28 mouse cellular contexts compared by ENCODE assay signal in genomic region chr15:84667601-84668000, GRCm38 (mm10). TPM values are rescaled to one million over a fixed set of nuclear protein-coding genes. Genes with fewer than 3 reads are reported as not detected.
"Had no signal": no experiment of that assay in that cellular context is flagged by ENCODE, and none has a peak within 500 bp of the region (broad histone marks: within the 10 kb centered on the region; RNA-seq: fewer than 3 reads in every experiment).

No protein-coding gene starts in this region.

- H3K9ac ChIP-seq: forebrain, postnatal 0 days; heart, embryonic 13.5 days; heart, embryonic 15.5 days; hindbrain, embryonic 12.5 days; hindbrain, embryonic 14.5 days; intestine, embryonic 15.5 days; limb, embryonic 13.5 days; limb, embryonic 15.5 days; liver, embryonic 12.5 days had no signal

- DNase-seq: forebrain, postnatal 0 days; gastrocnemius, postnatal 10 days; gastrocnemius, postnatal 25 days; heart, adult 2 months; heart, postnatal 36 days; kidney, adult 18-20 months; kidney, adult 8-10 months; kidney, postnatal 10 days; kidney, postnatal 25 days; kidney, postnatal 4 days; layer of hippocampus, postnatal 36 days; left cerebral cortex, postnatal 4 days had no signal

- H3K36me3 ChIP-seq: heart, embryonic 13.5 days; heart, embryonic 15.5 days; hindbrain, embryonic 12.5 days; intestine, embryonic 15.5 days; limb, embryonic 13.5 days; limb, embryonic 15.5 days; liver, embryonic 12.5 days had no signal

- ATAC-seq: forebrain, postnatal 0 days; hindbrain, embryonic 16.5 days; inflammation-experienced regulatory T-cells, adult 6 months; intestine, embryonic 15.5 days; intestine, postnatal 0 days; liver, embryonic 12.5 days had no signal

- H3K4me3 ChIP-seq: heart, adult 2 months; heart, embryonic 13.5 days; heart, embryonic 15.5 days; hindbrain, embryonic 12.5 days; intestine, embryonic 15.5 days; layer of hippocampus, adult 2 months; limb, embryonic 13.5 days; limb, embryonic 15.5 days; liver, embryonic 12.5 days had no signal

- H3K4me2 ChIP-seq: heart, embryonic 11.5 days; heart, embryonic 13.5 days; heart, embryonic 15.5 days; hindbrain, embryonic 12.5 days; hindbrain, embryonic 14.5 days; intestine, embryonic 15.5 days; limb, embryonic 13.5 days; limb, embryonic 15.5 days; liver, embryonic 12.5 days had no signal

- H3K27ac ChIP-seq: heart, adult 2 months; heart, embryonic 13.5 days; heart, embryonic 15.5 days; hindbrain, embryonic 12.5 days; hindbrain, embryonic 14.5 days; intestine, embryonic 15.5 days; limb, embryonic 13.5 days; limb, embryonic 15.5 days; liver, embryonic 12.5 days had no signal

- H3K9me3 ChIP-seq: heart, embryonic 13.5 days; heart, embryonic 15.5 days; hindbrain, embryonic 12.5 days; intestine, embryonic 15.5 days; limb, embryonic 13.5 days; limb, embryonic 15.5 days; liver, embryonic 12.5 days had no signal

RNA-seq across cellular contexts. Expression of gene Arhgap8, which starts 52.3 kb away (rescaled TPM):
- total RNA-seq: gastrocnemius, postnatal 10 days; hematopoietic stem cell, adult 5-6 weeks; layer of hippocampus, postnatal 14 days; liver, adult 2 months had no signal
